Mouse (Mus musculus): ENCODE measurements around the gene Olfr1250. TPM values are rescaled to one million over a fixed set of nuclear protein-coding genes. Genes with fewer than 3 reads are reported as not detected.
"Not testable (repeated sequence)": the region's sequence is repeated elsewhere in the genome, so short reads cannot be mapped to it uniquely, and the experiment has no call there.

The Olfr1250 gene
- not detected in 2 replicates for polyA plus RNA-seq (2015; fragmentation: Nextera tagmentation; extraction: Ambion mirVana)

- DNase-seq (ENCODE audit: low spot score): no peak
Measured at GRCm38 (mm10) chr2:89661367-89661766, at the start of gene Olfr1250. Gene Olfr1250 (minus strand): TSS chr2:89661467.

GRCm38 (mm10) chr2:89691980-89692379 lies 30.7 kb upstream of the Olfr1250 start:
- DNase-seq (ENCODE audit: low spot score): no peak

GRCm38 (mm10) chr2:89671836-89672235 lies 10.6 kb upstream of the Olfr1250 start, which contains the start of gene Olfr1251:
Gene Olfr1251 (minus strand): TSS chr2:89671936.
- no peak for DNase-seq (ENCODE audit: low spot score)

GRCm38 (mm10) chr2:89634883-89635282 lies 26.4 kb downstream of the Olfr1250 start, which contains the start of gene Olfr1249:
Gene Olfr1249 (minus strand): TSS chr2:89634983.
- no peak for DNase-seq (ENCODE audit: low spot score)

- not testable (repeated sequence) for DNase-seq (ENCODE audit: low spot score)
Measured at GRCm38 (mm10) chr2:89618145-89618544, 43.1 kb downstream of the Olfr1250 start, which contains the start of gene Olfr1248. Gene Olfr1248 (minus strand): TSS chr2:89618245.

GRCm38 (mm10) chr2:89614030-89614429 lies 47.2 kb downstream of the Olfr1250 start, which contains the start of gene Olfr1247:
Gene Olfr1247 (minus strand): TSS chr2:89614130.
- DNase-seq (ENCODE audit: low spot score): no peak

Other genes with a start within 250 kb of the Olfr1250 start
- gene Olfr1239, start 241.1 kb downstream of the Olfr1250 start, polyA plus RNA-seq (2015; fragmentation: Nextera tagmentation; extraction: Ambion mirVana): not detected in 2 replicates
- gene Olfr1240, start 218.5 kb downstream of the Olfr1250 start, polyA plus RNA-seq (2015; fragmentation: Nextera tagmentation; extraction: Ambion mirVana): not detected in 2 replicates
- gene Olfr1241, start 174.3 kb downstream of the Olfr1250 start, polyA plus RNA-seq (2015; fragmentation: Nextera tagmentation; extraction: Ambion mirVana): not detected in 2 replicates
- gene Olfr1242, start 163.1 kb downstream of the Olfr1250 start, polyA plus RNA-seq (2015; fragmentation: Nextera tagmentation; extraction: Ambion mirVana): not detected in 2 replicates
- not detected in 2 replicates for gene Olfr1243, start 130.0 kb downstream of the Olfr1250 start, polyA plus RNA-seq (2015; fragmentation: Nextera tagmentation; extraction: Ambion mirVana)
- gene Olfr1245, start 83.0 kb downstream of the Olfr1250 start, polyA plus RNA-seq (2015; fragmentation: Nextera tagmentation; extraction: Ambion mirVana): not detected in 2 replicates
- gene Olfr1246, start 68.3 kb downstream of the Olfr1250 start, polyA plus RNA-seq (2015; fragmentation: Nextera tagmentation; extraction: Ambion mirVana): not detected in 2 replicates
- not detected in 2 replicates for gene Olfr1247, start 47.3 kb downstream of the Olfr1250 start, polyA plus RNA-seq (2015; fragmentation: Nextera tagmentation; extraction: Ambion mirVana)
- not detected in 2 replicates for gene Olfr1248, start 43.2 kb downstream of the Olfr1250 start, polyA plus RNA-seq (2015; fragmentation: Nextera tagmentation; extraction: Ambion mirVana)
- not detected in 2 replicates for gene Olfr1249, start 26.5 kb downstream of the Olfr1250 start, polyA plus RNA-seq (2015; fragmentation: Nextera tagmentation; extraction: Ambion mirVana)
- not detected in 2 replicates for gene Olfr1251, start 10.5 kb upstream of the Olfr1250 start, polyA plus RNA-seq (2015; fragmentation: Nextera tagmentation; extraction: Ambion mirVana)
- gene Olfr1252, start 63.5 kb upstream of the Olfr1250 start, polyA plus RNA-seq (2015; fragmentation: Nextera tagmentation; extraction: Ambion mirVana): not detected in 2 replicates
- gene Olfr1253, start 95.6 kb upstream of the Olfr1250 start, polyA plus RNA-seq (2015; fragmentation: Nextera tagmentation; extraction: Ambion mirVana): not detected in 2 replicates
- gene Olfr1254, start 132.2 kb upstream of the Olfr1250 start, polyA plus RNA-seq (2015; fragmentation: Nextera tagmentation; extraction: Ambion mirVana): not detected in 2 replicates
- not detected in 2 replicates for gene Olfr1255, start 150.6 kb upstream of the Olfr1250 start, polyA plus RNA-seq (2015; fragmentation: Nextera tagmentation; extraction: Ambion mirVana)
- not detected in 2 replicates for gene Olfr1256, start 180.1 kb upstream of the Olfr1250 start, polyA plus RNA-seq (2015; fragmentation: Nextera tagmentation; extraction: Ambion mirVana)
- gene Olfr48, start 186.7 kb upstream of the Olfr1250 start, polyA plus RNA-seq (2015; fragmentation: Nextera tagmentation; extraction: Ambion mirVana): not detected in 2 replicates
- not detected in 2 replicates for gene Olfr1257, start 217.0 kb upstream of the Olfr1250 start, polyA plus RNA-seq (2015; fragmentation: Nextera tagmentation; extraction: Ambion mirVana)

Measured in thymus, postnatal 0 days (tissue).